Mouse (Mus musculus): ENCODE data around the gene Adam29. TPM values are rescaled to one million over a fixed set of nuclear protein-coding genes. Genes with fewer than 3 reads are reported as not detected.

Gene Adam29
- not detected in 2 replicates for polyA plus RNA-seq (2016; fragmentation: Nextera tagmentation; extraction: Ambion mirVana)

- WGBS = 83% methylated on average over 1 of the region's 1 CpGs
Observed at GRCm38 (mm10) chr8:55906848-55907247, at the start of gene Adam29. Adam29 (minus strand) TSS chr8:55906948.

GRCm38 (mm10) chr8:55940526-55940880 is 33.8 kb upstream of the Adam29 start:
- Histone ChIP-seq H3K27me3 (ENCODE audit: insufficient read depth, poor library complexity, severe bottlenecking) (no peaks in the 10 kb centered on the region), H3K36me3 (no peaks in the 10 kb centered on the region), H3K27ac (no peak overlapping the region), H3K4me1 (replicated peaks) (peaks cover 11% of the 10 kb centered on the region), H3K9me3 (no peaks in the 10 kb centered on the region), H3K4me3 (peak overlapping the region; percentile 48)
- WGBS = 1% methylated on average over 8 of the region's 8 CpGs
- peak; percentile 66 for DNase-seq (ENCODE audit: low spot score)

More at GRCm38 (mm10) chr8:55906848-55907247, at the start of gene Adam29:
- DNase-seq (ENCODE audit: low spot score) = no peak
- no peaks in the 10 kb centered on the region for H3K9me3 ChIP-seq
- H3K4me3 ChIP-seq = no peak within 1 kb of the TSS
- H3K27me3 ChIP-seq (ENCODE audit: insufficient read depth, poor library complexity, severe bottlenecking) = no peaks in the 10 kb centered on the region
- no peaks in the 10 kb centered on the region for H3K36me3 ChIP-seq
- H3K27ac ChIP-seq = no peak within 1 kb of the TSS
- no peaks in the 10 kb centered on the region for H3K4me1 ChIP-seq (replicated peaks)

GRCm38 (mm10) chr8:55939870-55940525 is 33.2 kb upstream of the Adam29 start, which contains the start of gene Glra3:
Glra3 (plus strand) TSS chr8:55940460.
- no peaks in the 10 kb centered on the region for H3K27me3 ChIP-seq (ENCODE audit: insufficient read depth, poor library complexity, severe bottlenecking)
- H3K9me3 ChIP-seq = no peaks in the 10 kb centered on the region
- H3K27ac ChIP-seq = no peak within 1 kb of the TSS
- peaks cover 11% of the 10 kb centered on the region for H3K4me1 ChIP-seq (replicated peaks)
- peak within 1 kb of the TSS; percentile 48 for H3K4me3 ChIP-seq
- H3K36me3 ChIP-seq = no peaks in the 10 kb centered on the region
- 14% methylated on average over 11 of the region's 11 CpGs for WGBS
- peak; percentile 62 for DNase-seq (ENCODE audit: low spot score)

Other genes starting within 250 kb of the Adam29 start
- not detected in 2 replicates for gene Glra3, start 33.5 kb upstream of the Adam29 start, polyA plus RNA-seq (2016; fragmentation: Nextera tagmentation; extraction: Ambion mirVana)